Mouse (Mus musculus) heart, adult 2 months (tissue): ENCODE data around the gene Fli1. TPM values are rescaled to one million over a fixed set of nuclear protein-coding genes. Genes with fewer than 3 reads are reported as not detected.

Experiments
- DNase-seq, 2 experiments: peaks; one replicate each; pipeline ENCODE4 v3.0.0; 2021
- H3K27ac ChIP-seq: fragments of 200-600 bp; 2 replicates; pipeline ENCODE4 v1.8.1; 2022
- H3K27me3 ChIP-seq: fragments of 200-500 bp; 2 replicates; pipeline ENCODE4 v1.6.1; 2012; ENCODE audit warnings: mild to moderate bottlenecking, low read length, inconsistent platforms, mixed read lengths; ENCODE audit not compliant: control insufficient read depth, insufficient read depth
- H3K36me3 ChIP-seq: fragments of 200-500 bp; 2 replicates; pipeline ENCODE4 v1.6.1; 2012; ENCODE audit warnings: low read length, inconsistent platforms; ENCODE audit not compliant: control insufficient read depth, insufficient read depth
- H3K4me1 ChIP-seq: fragments of 200-500 bp; 2 replicates; pipeline ENCODE4 v1.6.1; 2011; ENCODE audit warnings: low read length; ENCODE audit not compliant: control insufficient read depth, insufficient read depth
- H3K4me3 ChIP-seq: fragments of 200-600 bp; 2 replicates; pipeline ENCODE4 v1.8.1; 2022
- H3K79me2 ChIP-seq: fragments of 200-500 bp; replicated peaks from 2 replicates; pipeline ENCODE4 v1.6.1; 2012; ENCODE audit warnings: mild to moderate bottlenecking, inconsistent platforms, low read length, moderate library complexity, mixed read lengths; ENCODE audit not compliant: control insufficient read depth, insufficient read depth
- H3K9ac ChIP-seq: fragments of 200-500 bp; 2 replicates; pipeline ENCODE4 v1.6.1; 2012; ENCODE audit warnings: low read depth, mild to moderate bottlenecking, control low read depth, inconsistent platforms, low read length, mixed read lengths
- CTCF ChIP-seq: fragments of 200-600 bp; IDR thresholded peaks from 2 replicates; pipeline ENCODE4 v1.8.1; 2022; ENCODE audit warnings: antibody characterized with exemption, mild to moderate bottlenecking, moderate library complexity
- EP300 ChIP-seq: fragments of 200-500 bp; IDR thresholded peaks from 2 replicates; pipeline ENCODE4 v1.6.1; 2011; ENCODE audit warnings: low read depth, low read length, control low read depth; ENCODE audit not compliant: insufficient read depth
- POLR2A ChIP-seq: fragments of 200-500 bp; IDR thresholded peaks from 2 replicates; pipeline ENCODE4 v1.6.1; 2011; ENCODE audit warnings: mild to moderate bottlenecking, low read depth, low read length, control low read depth; ENCODE audit not compliant: insufficient read depth
- WGBS: fragments of 180-500 bp; shearing (Covaris S2); methylation state at CpG from one replicate; pipeline ENCODE4 v1.1.7; 2018; 5-methylcytosine and 5-hydroxymethylcytosine counted together
- intact Hi-C: fragments of 180-260 bp; cut with DNase I; formaldehyde crosslinking; loops from one replicate; pipeline ENCODE4 v1.15.1; 2025
- polyA plus RNA-seq: library from polyadenylated mRNA; depleted of rRNA; stranded (reverse); fragments of >200 nt; gene quantifications from 2 replicates; pipeline ENCODE4 v1.2.3, GENCODE M21; 2012
- total RNA-seq, 2 experiments: library from RNA; stranded (reverse); gene quantifications; 2 replicates each; pipeline ENCODE4 v1.2.3; 2021

The Fli1 gene
- total and polyA plus RNA-seq, 3 experiments: 14.9 to 28.2 (median 23.5) TPM

DNA sequence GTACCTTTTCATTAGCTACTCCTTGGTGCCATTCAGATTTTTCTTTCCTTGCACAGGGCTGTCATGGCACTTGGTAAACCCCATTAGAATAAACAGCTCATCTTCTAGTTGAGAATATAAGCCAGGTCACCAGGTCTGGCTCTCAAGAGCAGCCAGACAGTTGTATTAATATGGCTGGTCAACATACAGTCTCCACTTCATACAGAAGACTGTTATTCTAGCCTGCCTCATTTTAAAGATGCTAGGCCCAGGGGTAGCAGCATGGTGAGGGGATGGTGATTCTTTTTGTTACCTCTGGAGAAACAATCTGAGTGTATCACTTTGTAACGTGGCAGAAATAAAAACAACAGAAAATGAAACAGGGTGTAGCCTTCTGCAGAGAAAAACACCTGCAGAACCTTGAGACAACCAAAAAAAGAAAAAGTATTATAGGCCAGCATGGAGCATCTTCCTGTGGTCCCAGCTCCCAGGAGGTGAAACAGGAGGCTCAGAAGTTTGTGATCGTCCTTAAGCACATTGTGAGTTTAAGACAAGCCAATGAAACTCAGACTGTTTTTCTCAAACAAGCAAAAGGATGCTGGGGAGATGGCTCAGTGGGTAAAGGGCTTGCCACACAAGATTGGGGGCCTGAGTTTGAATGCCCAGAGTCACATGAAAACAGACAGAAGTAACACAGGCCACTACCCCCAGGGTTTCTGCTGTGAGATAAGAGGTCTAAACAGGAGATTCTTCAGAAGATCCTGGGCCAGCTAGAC, 7.3 kb downstream of the Fli1 start:
- H3K36me3 ChIP-seq: peaks cover 35% of the 10 kb centered on the region
- DNase-seq: no peak
- peak overlapping the region; percentile 4; the same call in 1 of the 2 replicates for H3K27ac ChIP-seq
- H3K4me1 ChIP-seq: peaks cover 27% of the 10 kb centered on the region
- peak overlapping the region; percentile 41; the same call in 1 of the 2 replicates for H3K9ac ChIP-seq
- H3K79me2 ChIP-seq: 0 out of 2 replicates have a peak, but pooled peaks cover 3% of the 10 kb centered on the region
- H3K4me3 ChIP-seq: no peak overlapping the region
- WGBS: 41% methylated on average over 2 of the region's 2 CpGs
- intact Hi-C loops: no loop called here
- no peaks in the 10 kb centered on the region for H3K27me3 ChIP-seq
- TF ChIP-seq POLR2A (no peak), EP300 (no peak), CTCF (no peak)

DNA sequence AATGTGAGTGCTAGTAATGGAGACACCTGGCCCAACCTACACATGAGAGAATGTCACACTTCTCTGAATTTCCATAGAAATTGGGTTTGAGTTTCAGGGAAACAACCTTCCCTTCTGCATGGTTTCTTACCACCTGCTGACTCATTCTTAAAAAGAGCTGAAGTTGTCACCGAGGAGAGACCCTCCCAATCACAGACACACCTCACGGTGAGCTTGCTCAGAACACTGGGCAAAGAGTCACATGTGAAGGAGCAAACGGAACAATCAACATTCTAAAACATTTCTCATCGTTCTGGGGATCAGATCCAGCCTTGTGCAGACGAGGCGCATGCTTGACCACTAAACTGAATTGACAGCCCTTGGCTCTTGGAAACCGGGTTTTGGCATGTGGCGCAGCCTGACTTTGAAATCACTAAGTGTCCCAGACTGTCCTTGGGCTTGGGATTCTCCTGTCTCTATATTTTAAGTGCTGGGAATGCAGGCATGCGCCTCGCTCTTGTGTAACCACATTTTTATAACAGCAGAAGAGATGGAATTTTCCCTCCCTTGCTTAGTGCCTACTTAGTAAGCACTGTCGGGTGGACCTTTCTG, 8.5 kb downstream of the Fli1 start:
- 0 out of 2 replicates have a peak, but pooled peaks cover 3% of the 10 kb centered on the region for H3K79me2 ChIP-seq
- H3K27me3 ChIP-seq: no peaks in the 10 kb centered on the region
- H3K9ac ChIP-seq: no peak overlapping the region; the same call in 1 of the 2 replicates
- H3K4me1 ChIP-seq: peaks cover 32% of the 10 kb centered on the region
- H3K27ac ChIP-seq: peak overlapping the region; percentile 7
- no peak overlapping the region for H3K4me3 ChIP-seq
- DNase-seq: no peak
- peaks cover 40% of the 10 kb centered on the region for H3K36me3 ChIP-seq
- intact Hi-C loops: no loop called here
- TF ChIP-seq EP300 (no peak), CTCF (no peak), POLR2A (no peak)
- 52% methylated on average over 11 of the region's 11 CpGs for WGBS

DNA sequence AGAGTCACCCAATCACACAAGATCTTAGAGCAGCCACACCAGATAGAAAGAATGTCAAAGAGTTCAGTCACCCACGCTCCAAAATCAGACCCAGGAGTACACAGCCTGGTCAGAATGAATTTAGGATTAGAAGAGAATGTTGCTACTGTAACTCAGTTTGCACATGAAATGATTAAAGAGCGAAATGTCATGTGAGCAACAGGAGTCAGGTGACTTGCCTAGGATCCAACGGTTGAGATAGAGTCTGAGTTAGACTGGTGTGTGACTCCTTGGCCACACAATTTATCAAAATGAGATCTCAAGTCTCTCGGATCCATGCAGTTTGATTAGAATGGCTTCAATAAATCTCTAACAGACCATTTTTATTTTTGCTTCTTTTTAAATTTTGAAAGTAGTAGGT, 11.1 kb downstream of the Fli1 start:
- 69% methylated on average over 4 of the region's 4 CpGs for WGBS
- 0 out of 2 replicates have a peak, but pooled peaks cover 5% of the 10 kb centered on the region for H3K79me2 ChIP-seq
- H3K36me3 ChIP-seq: peaks cover 51% of the 10 kb centered on the region
- peak overlapping the region; percentile 24 for H3K27ac ChIP-seq
- intact Hi-C loops: no loop called here
- no peaks in the 10 kb centered on the region for H3K27me3 ChIP-seq
- no peak overlapping the region for H3K9ac ChIP-seq
- no peak overlapping the region for H3K4me3 ChIP-seq
- TF ChIP-seq EP300: no peak
- no peak for TF ChIP-seq POLR2A
- no peak for TF ChIP-seq CTCF
- peaks cover 33% of the 10 kb centered on the region for H3K4me1 ChIP-seq
- no peak for DNase-seq

DNA sequence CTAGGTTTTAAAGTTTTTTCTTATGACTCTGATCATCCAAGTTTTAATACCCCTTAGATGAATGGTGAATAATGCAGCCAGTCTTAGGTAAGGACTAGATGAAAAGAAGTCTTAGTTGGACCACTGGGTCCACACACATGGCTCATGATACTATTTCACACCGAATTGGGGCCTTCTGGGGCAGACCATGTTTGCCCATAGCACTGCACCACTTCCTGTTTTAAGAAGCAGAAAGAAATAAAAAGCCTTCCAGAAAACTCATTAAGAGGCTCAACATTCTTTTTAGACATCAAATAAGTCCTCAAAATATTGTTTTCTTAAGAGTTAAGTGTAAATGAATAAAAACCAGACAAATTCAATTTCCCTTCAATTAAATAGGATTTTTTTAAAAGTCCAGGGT, 11.7 kb downstream of the Fli1 start:
- intact Hi-C loops: no loop called here
- TF ChIP-seq CTCF (no peak), POLR2A (no peak), EP300 (no peak)

DNA sequence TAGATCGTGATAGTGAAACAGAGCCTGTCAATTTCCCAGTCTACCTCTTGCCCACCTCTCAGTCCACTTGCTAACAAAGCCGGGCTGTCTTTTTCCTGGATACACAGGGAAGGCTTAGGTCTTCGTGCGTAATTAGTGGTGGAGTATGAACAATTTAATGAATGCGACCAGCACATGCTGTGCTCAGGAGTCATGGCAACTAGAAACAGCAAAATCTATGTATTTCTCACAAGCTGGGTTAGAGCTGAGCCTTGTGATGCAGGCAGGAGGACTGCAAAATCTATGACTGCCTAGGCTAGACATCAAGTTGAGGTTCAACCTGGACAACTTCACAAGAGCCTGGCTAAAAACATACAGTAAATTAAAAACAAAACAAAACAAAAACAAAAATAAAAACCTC, 12.5 kb downstream of the Fli1 start:
- Histone ChIP-seq H3K9ac (no peak overlapping the region), H3K4me1 (peaks cover 38% of the 10 kb centered on the region), H3K79me2 (0 out of 2 replicates have a peak, but pooled peaks cover 3% of the 10 kb centered on the region), H3K4me3 (peak overlapping the region; percentile 11), H3K27me3 (no peaks in the 10 kb centered on the region), H3K27ac (peak overlapping the region; percentile 64), H3K36me3 (peaks cover 59% of the 10 kb centered on the region)
- intact Hi-C loops: no loop called here
- peak in 1 of 2 experiments; percentile 14 for DNase-seq
- WGBS: 40% methylated on average over 5 of the region's 5 CpGs
- TF ChIP-seq EP300 (no peak), POLR2A (no peak)

More for the DNA sequence above, 11.7 kb downstream of the Fli1 start:
- Histone ChIP-seq H3K27me3 (no peaks in the 10 kb centered on the region), H3K4me3 (no peak overlapping the region), H3K79me2 (0 out of 2 replicates have a peak, but pooled peaks cover 5% of the 10 kb centered on the region), H3K36me3 (peaks cover 54% of the 10 kb centered on the region), H3K27ac (peak overlapping the region; percentile 24), H3K4me1 (peaks cover 35% of the 10 kb centered on the region), H3K9ac (no peak overlapping the region)
- no peak for DNase-seq
- WGBS: 42% methylated on average over 1 of the region's 1 CpGs

DNA sequence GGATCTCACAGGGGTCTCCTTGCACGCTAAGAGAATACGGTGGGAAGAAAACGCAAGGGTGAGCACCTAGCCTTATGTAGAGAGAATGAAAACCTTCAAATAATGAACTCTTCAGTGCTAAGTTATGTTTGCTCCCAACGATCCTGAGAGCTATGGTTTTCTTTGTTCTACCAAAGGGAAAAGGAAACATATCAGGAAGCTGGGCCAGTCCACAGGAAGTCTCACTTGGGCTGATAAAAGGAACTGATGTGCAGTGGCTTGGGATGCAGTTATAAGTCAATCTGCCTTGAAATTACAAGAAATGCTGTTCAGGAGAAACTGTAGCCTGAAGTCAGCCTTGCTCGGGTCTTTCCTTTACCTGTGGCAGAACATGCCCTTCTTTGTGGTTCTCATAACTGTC, 13.1 kb downstream of the Fli1 start:
- DNase-seq: peak in 1 of 2 experiments; percentile 33
- H3K79me2 ChIP-seq: 0 out of 2 replicates have a peak, but pooled peaks cover 3% of the 10 kb centered on the region
- WGBS: 40% methylated on average over 5 of the region's 5 CpGs
- no peak for TF ChIP-seq CTCF
- peak; percentile 53 for TF ChIP-seq POLR2A
- intact Hi-C loops: no loop called here
- peaks cover 59% of the 10 kb centered on the region for H3K36me3 ChIP-seq
- H3K27me3 ChIP-seq: no peaks in the 10 kb centered on the region
- H3K4me1 ChIP-seq: peaks cover 36% of the 10 kb centered on the region
- H3K4me3 ChIP-seq: peak overlapping the region; percentile 11
- H3K9ac ChIP-seq: no peak overlapping the region
- peak overlapping the region; percentile 64 for H3K27ac ChIP-seq
